Mouse (Mus musculus): ENCODE measurements around the gene Sycp3. TPM values are rescaled to one million over a fixed set of nuclear protein-coding genes. Genes with fewer than 3 reads are reported as not detected.

Sycp3 gene
- total and polyA plus RNA-seq, 3 experiments, result not detected

GRCm38 (mm10) chr10:88420655-88421435 lies 38.5 kb upstream of the Sycp3 start:
- no peak for DNase-seq (ENCODE audit: low read depth, low spot score)
- no peaks in the 10 kb centered on the region for H3K27me3 ChIP-seq (ENCODE audit: control insufficient read depth in 1 of 2, insufficient read depth in 2 of 2, low read length in 2 of 2)
- no peak overlapping the region for H3K27ac ChIP-seq (ENCODE audit: control insufficient read depth, low read depth, low read length)
- peaks cover 0 to 5% of the 10 kb centered on the region in 2 experiments; a peak in 2 of 4 replicates for H3K36me3 ChIP-seq (ENCODE audit: control insufficient read depth in 1 of 2, insufficient read depth in 2 of 2, low read length in 2 of 2)
- no peak for TF ChIP-seq USF1 (IDR thresholded peaks at IDR 0.05; ENCODE audit: low read depth, low read length)
- TF ChIP-seq NRF1 (IDR thresholded peaks at IDR 0.05; ENCODE audit: insufficient read depth, low read depth, low read length, poor library complexity, severe bottlenecking), result no peak
- TF ChIP-seq CTCF (IDR thresholded peaks at IDR 0.05 in 2 of 3, conservative IDR thresholded peaks at IDR 0.05 in 1 of 3; ENCODE audit: control insufficient read depth in 1 of 3, insufficient read depth in 1 of 3, low read depth in 2 of 3, low read length in 3 of 3, poor library complexity in 1 of 3, severe bottlenecking in 1 of 3), result no peak
- TF ChIP-seq ZKSCAN1 (IDR thresholded peaks at IDR 0.05; ENCODE audit: low read depth, low read length), result no peak
- no peak for TF ChIP-seq HCFC1 (IDR thresholded peaks at IDR 0.05; ENCODE audit: low read depth, low read length)
- no peak for TF ChIP-seq ZMIZ1 (IDR thresholded peaks at IDR 0.05; ENCODE audit: low read depth, low read length)
- no peak for TF ChIP-seq MAX (IDR thresholded peaks at IDR 0.05; ENCODE audit: low read length)
- no peak for TF ChIP-seq EP300 (IDR thresholded peaks at IDR 0.05; ENCODE audit: low read depth in 1 of 2, low read length in 2 of 2)
- TF ChIP-seq ZC3H11A (IDR thresholded peaks at IDR 0.05; ENCODE audit: low read depth, low read length), result no peak
- TF ChIP-seq USF2 (IDR thresholded peaks at IDR 0.05; ENCODE audit: borderline replicate concordance in 1 of 2, insufficient read depth in 1 of 2, low read depth in 1 of 2, low read length in 2 of 2), result no peak
- TF ChIP-seq CHD2 (IDR thresholded peaks at IDR 0.05; ENCODE audit: low read length), result no peak
- TF ChIP-seq POLR2AphosphoS2 (IDR thresholded peaks at IDR 0.05; ENCODE audit: low read length), result no peak
- no peak for TF ChIP-seq MYB (IDR thresholded peaks at IDR 0.05; ENCODE audit: low read depth, low read length)
- TF ChIP-seq RCOR1 (IDR thresholded peaks at IDR 0.05; ENCODE audit: low read depth, low read length), result no peak
- TF ChIP-seq CHD1 (IDR thresholded peaks at IDR 0.05; ENCODE audit: low read depth, low read length), result no peak
- TF ChIP-seq TBP (IDR thresholded peaks at IDR 0.05; ENCODE audit: low read depth, low read length), result no peak
- no peak for TF ChIP-seq MXI1 (IDR thresholded peaks at IDR 0.05; ENCODE audit: low read depth, low read length)
- TF ChIP-seq ETS1 (IDR thresholded peaks at IDR 0.05; ENCODE audit: low read depth, low read length), result no peak
- no peak overlapping the region for H3K9ac ChIP-seq (ENCODE audit: control insufficient read depth, low read depth, low read length, poor library complexity, severe bottlenecking)
- H3K4me3 ChIP-seq (ENCODE audit: control insufficient read depth in 1 of 2, insufficient read depth in 1 of 2, low read depth in 2 of 2, low read length in 2 of 2), result no peak overlapping the region
- no peaks in the 10 kb centered on the region for H3K4me1 ChIP-seq (ENCODE audit: control insufficient read depth in 1 of 2, insufficient read depth in 2 of 2, low read length in 2 of 2)
- no peaks in the 10 kb centered on the region for H3K79me2 ChIP-seq (ENCODE audit: control insufficient read depth, insufficient read depth, low read length, poor library complexity)
- H3K9me3 ChIP-seq (replicated peaks; ENCODE audit: insufficient read depth, low read length), result no peaks in the 10 kb centered on the region

- no peak overlapping the region for H3K27ac ChIP-seq (ENCODE audit: control insufficient read depth, low read depth, low read length)
- H3K9ac ChIP-seq (ENCODE audit: control insufficient read depth, low read depth, low read length, poor library complexity, severe bottlenecking), result no peak overlapping the region
- no peaks in the 10 kb centered on the region for H3K9me3 ChIP-seq (replicated peaks; ENCODE audit: insufficient read depth, low read length)
- H3K27me3 ChIP-seq (ENCODE audit: control insufficient read depth in 1 of 2, insufficient read depth in 2 of 2, low read length in 2 of 2), result no peaks in the 10 kb centered on the region
- H3K79me2 ChIP-seq (ENCODE audit: control insufficient read depth, insufficient read depth, low read length, poor library complexity), result no peaks in the 10 kb centered on the region
- peak; percentile 82 for DNase-seq (ENCODE audit: low read depth, low spot score)
- peaks cover 7 to 9% of the 10 kb centered on the region in 2 experiments for H3K36me3 ChIP-seq (ENCODE audit: control insufficient read depth in 1 of 2, insufficient read depth in 2 of 2, low read length in 2 of 2)
- no peak overlapping the region for H3K4me3 ChIP-seq (ENCODE audit: control insufficient read depth in 1 of 2, insufficient read depth in 1 of 2, low read depth in 2 of 2, low read length in 2 of 2)
- H3K4me1 ChIP-seq (ENCODE audit: control insufficient read depth in 1 of 2, insufficient read depth in 2 of 2, low read length in 2 of 2), result peaks cover 1 to 5% of the 10 kb centered on the region in 2 experiments; a peak in 2 of 4 replicates
- TF ChIP-seq MYB (IDR thresholded peaks at IDR 0.05; ENCODE audit: low read depth, low read length) (no peak), ETS1 (IDR thresholded peaks at IDR 0.05; ENCODE audit: low read depth, low read length) (no peak; the same call in 1 of the 2 replicates), CHD2 (IDR thresholded peaks at IDR 0.05; ENCODE audit: low read length) (no peak), RAD21 (IDR thresholded peaks at IDR 0.05; ENCODE audit: low read depth, low read length) (peak; percentile 81), MAFK (IDR thresholded peaks at IDR 0.05; ENCODE audit: borderline replicate concordance, low read depth, low read length) (no peak), ZNF384 (IDR thresholded peaks at IDR 0.05; ENCODE audit: low read depth, low read length) (no peak), SIN3A (IDR thresholded peaks at IDR 0.05; ENCODE audit: low read length) (peak; percentile 17; the same call in 1 of the 2 replicates), MYC (IDR thresholded peaks at IDR 0.05; ENCODE audit: low read depth, low read length) (0 out of 2 replicates have a peak, but pooled peaks have one; percentile 32), GATA1 (IDR thresholded peaks at IDR 0.05; ENCODE audit: low read depth, low read length) (no peak; the same call in 1 of the 2 replicates), POLR2AphosphoS5 (IDR thresholded peaks at IDR 0.05; ENCODE audit: borderline replicate concordance, low read depth, low read length) (no peak), CTCF (IDR thresholded peaks at IDR 0.05 in 2 of 3, conservative IDR thresholded peaks at IDR 0.05 in 1 of 3; ENCODE audit: control insufficient read depth in 1 of 3, insufficient read depth in 1 of 3, low read depth in 2 of 3, low read length in 3 of 3, poor library complexity in 1 of 3, severe bottlenecking in 1 of 3) (peak; percentile 57 to 81 (median 61)), UBTF (IDR thresholded peaks at IDR 0.05; ENCODE audit: borderline replicate concordance, insufficient read depth, low read depth, low read length) (no peak), POLR2A (IDR thresholded peaks at IDR 0.05; ENCODE audit: control insufficient read depth in 1 of 2, insufficient read depth in 1 of 2, low read depth in 1 of 2, low read length in 2 of 2, poor library complexity in 1 of 2) (no peak), ZKSCAN1 (IDR thresholded peaks at IDR 0.05; ENCODE audit: low read depth, low read length) (no peak), MEF2A (IDR thresholded peaks at IDR 0.05; ENCODE audit: extremely low read depth, insufficient replicate concordance, low read depth, low read length, poor library complexity, severe bottlenecking) (no peak)
Measured at GRCm38 (mm10) chr10:88426158-88426816, 33.1 kb upstream of the Sycp3 start.

All from MEL (cell line).